14 mouse cellular contexts compared by ENCODE assay signal in the genomic region with DNA sequence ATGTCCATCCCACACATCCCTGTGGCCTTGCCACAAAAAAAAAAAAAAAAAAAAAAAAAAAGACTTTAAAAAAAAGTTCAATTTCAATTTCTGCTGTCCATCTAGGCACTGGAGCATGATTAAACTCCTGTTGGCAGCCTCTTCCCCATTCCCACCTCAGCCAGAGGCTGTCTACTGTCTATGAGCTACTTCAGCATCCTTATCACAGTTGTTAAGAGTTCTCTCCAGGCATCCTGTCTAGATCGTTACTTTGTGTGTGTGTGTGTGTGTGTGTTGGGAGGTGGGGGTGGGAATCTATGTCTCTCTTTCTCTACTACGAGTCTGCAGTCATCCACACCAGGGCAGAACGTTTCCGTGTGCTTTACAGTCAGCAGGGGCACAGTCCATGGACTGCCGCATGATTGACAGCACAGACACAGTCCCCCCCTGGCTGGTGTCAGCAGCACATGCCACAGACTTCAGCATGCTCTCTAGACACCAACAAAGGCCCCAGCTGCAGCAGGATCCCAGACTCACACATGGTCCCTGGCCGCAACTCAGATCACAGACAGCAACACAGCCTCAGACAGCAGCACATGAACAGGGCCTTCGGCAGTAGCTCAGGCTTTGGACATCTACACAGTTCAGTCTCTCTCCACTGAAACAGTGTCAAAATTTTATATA. TPM values are rescaled to one million over a fixed set of nuclear protein-coding genes. Genes with fewer than 3 reads are reported as not detected.
DNase-seq lines count a peak whose midpoint lies in the region; ATAC-seq lines count a peak whose summit lies in the region.
"Had no signal": no experiment of that assay in that cellular context is flagged by ENCODE, and none has a peak within 500 bp of the region (broad histone marks: within the 10 kb centered on the region; RNA-seq: fewer than 3 reads in every experiment).

No protein-coding gene starts in this region.

- no peaks in the 10 kb centered on the region for H3K36me3 ChIP-seq in lung, embryonic 16.5 days (ENCODE audit: control insufficient read depth, insufficient read depth, low read length)
- no peaks in the 10 kb centered on the region for H3K36me3 ChIP-seq in forebrain, embryonic 16.5 days (ENCODE audit: control insufficient read depth, insufficient read depth)
- H3K36me3 ChIP-seq in limb, embryonic 13.5 days, result peaks cover 3% of the 10 kb centered on the region; the same call in 1 of the 2 replicates

- H3K27ac ChIP-seq in lung, embryonic 16.5 days (ENCODE audit: low read length), result no peak overlapping the region
- H3K27ac ChIP-seq in forebrain, embryonic 16.5 days (ENCODE audit: low read length), result no peak overlapping the region
- no peak overlapping the region for H3K27ac ChIP-seq in limb, embryonic 13.5 days
- H3K27ac ChIP-seq: left cerebral cortex, adult 2 months had no signal

- 63% methylated on average over 7 of the region's 7 CpGs for WGBS in lung, embryonic 16.5 days
- 29% methylated on average over 7 of the region's 7 CpGs for WGBS in forebrain, embryonic 16.5 days
- WGBS in limb, embryonic 13.5 days, result 50% methylated on average over 7 of the region's 7 CpGs

- H3K27me3 ChIP-seq in lung, embryonic 16.5 days (ENCODE audit: control insufficient read depth, insufficient read depth, low read depth, low read length), result no peaks in the 10 kb centered on the region
- no peaks in the 10 kb centered on the region for H3K27me3 ChIP-seq in forebrain, embryonic 16.5 days (replicated peaks; ENCODE audit: control insufficient read depth, insufficient read depth, low read length)
- H3K27me3 ChIP-seq in limb, embryonic 13.5 days, result no peaks in the 10 kb centered on the region

- H3K4me1 ChIP-seq in lung, embryonic 16.5 days (replicated peaks; ENCODE audit: control insufficient read depth, insufficient read depth, low read length), result no peaks in the 10 kb centered on the region
- H3K4me1 ChIP-seq in forebrain, embryonic 16.5 days (replicated peaks; ENCODE audit: control insufficient read depth, insufficient read depth, low read length), result no peaks in the 10 kb centered on the region
- no peaks in the 10 kb centered on the region; the same call in 1 of the 2 replicates for H3K4me1 ChIP-seq in limb, embryonic 13.5 days

- H3K9ac ChIP-seq in lung, embryonic 16.5 days (ENCODE audit: low read length), result no peak overlapping the region
- H3K9ac ChIP-seq in forebrain, embryonic 16.5 days (replicated peaks; ENCODE audit: low read depth, low read length), result no peak overlapping the region
- H3K9ac ChIP-seq in limb, embryonic 13.5 days, result no peak overlapping the region

- H3K4me2 ChIP-seq in lung, embryonic 16.5 days (ENCODE audit: low read depth, low read length), result no peak overlapping the region
- no peak overlapping the region for H3K4me2 ChIP-seq in forebrain, embryonic 16.5 days (ENCODE audit: low read length)
- no peak overlapping the region for H3K4me2 ChIP-seq in limb, embryonic 13.5 days (replicated peaks)

- DNase-seq in lung, postnatal 4 days, result no peak
- peak; percentile 86 for DNase-seq in thymus, postnatal 14 days
- no peak for DNase-seq in frontal cortex, postnatal 25 days (ENCODE audit: low spot score in 2 of 2)
- DNase-seq in urinary bladder, adult 18-20 months (ENCODE audit: low spot score in 2 of 2), result no peak
- DNase-seq: adrenal gland, postnatal 10 days; cerebellum, postnatal 25 days; kidney, adult 11 months had no signal

- no peak overlapping the region for H3K4me3 ChIP-seq in lung, embryonic 16.5 days (ENCODE audit: low read length)
- H3K4me3 ChIP-seq in forebrain, embryonic 16.5 days (replicated peaks; ENCODE audit: low read length), result no peak overlapping the region
- no peak overlapping the region for H3K4me3 ChIP-seq in limb, embryonic 13.5 days
- H3K4me3 ChIP-seq: left cerebral cortex, adult 2 months had no signal

- no peaks in the 10 kb centered on the region for H3K9me3 ChIP-seq in lung, embryonic 16.5 days (ENCODE audit: control insufficient read depth, low read length)
- H3K9me3 ChIP-seq in forebrain, embryonic 16.5 days (ENCODE audit: control insufficient read depth, low read length), result no peaks in the 10 kb centered on the region
- no peaks in the 10 kb centered on the region for H3K9me3 ChIP-seq in limb, embryonic 13.5 days
- H3K9me3 ChIP-seq: G1E had no signal

- ATAC-seq in lung, embryonic 16.5 days (ENCODE audit: low read depth), result 0 out of 2 replicates have a peak, but pooled peaks have one; percentile 31
- ATAC-seq in forebrain, embryonic 16.5 days, result peak; percentile 96
- ATAC-seq in limb, embryonic 13.5 days (ENCODE audit: low FRiP score, low read depth), result peak; percentile 48; the same call in 1 of the 2 replicates
- ATAC-seq in erythroid progenitor cell, adult 5-6 weeks (replicated peaks; ENCODE audit: low FRiP score, poor library complexity, severe bottlenecking), result no peak

RNA-seq across cellular contexts. Expression of gene Rag2, which starts 16.2 kb away (rescaled TPM):
- polyA plus RNA-seq in lung, embryonic 16.5 days (2015; fragmentation: Nextera tagmentation; extraction: Ambion mirVana), result 0.90 and 1.8 TPM in 2 replicates
- not detected in 2 replicates for polyA plus RNA-seq in forebrain, embryonic 16.5 days (2015; fragmentation: Nextera tagmentation; extraction: Ambion mirVana)
- not detected in 2 replicates for polyA plus RNA-seq in limb, embryonic 13.5 days (2015; fragmentation: Nextera tagmentation; extraction: Ambion mirVana)
- 1.8 and 9.6 TPM in 2 replicates for total RNA-seq in erythroid progenitor cell, adult 5-6 weeks (2015; ENCODE audit: low replicate concordance)
- total RNA-seq in erythroid progenitor cell, adult 5-6 weeks (2017; ENCODE audit: low replicate concordance), result 1.3 and 1.8 TPM in 2 replicates
- total RNA-seq: left cerebral cortex, adult 2 months; megakaryocyte, adult 5-6 weeks had no signal
- polyA plus RNA-seq: G1E had no signal

RNA-seq across cellular contexts. Expression of gene Rag1, which starts 40.9 kb away (rescaled TPM):
- polyA plus RNA-seq in lung, embryonic 16.5 days (2015; fragmentation: Nextera tagmentation; extraction: Ambion mirVana), result 1.3 and 3.0 TPM in 2 replicates
- 0.05 and 0.07 TPM in 2 replicates for polyA plus RNA-seq in forebrain, embryonic 16.5 days (2015; fragmentation: Nextera tagmentation; extraction: Ambion mirVana)
- polyA plus RNA-seq in limb, embryonic 13.5 days (2015; fragmentation: Nextera tagmentation; extraction: Ambion mirVana), result 0.17 and 0.19 TPM in 2 replicates
- 9.7 and 13.4 TPM in 2 replicates for total RNA-seq in erythroid progenitor cell, adult 5-6 weeks (2015; ENCODE audit: low replicate concordance)
- total RNA-seq in erythroid progenitor cell, adult 5-6 weeks (2017; ENCODE audit: low replicate concordance), result 9.8 and 10.7 TPM in 2 replicates

RNA-seq across cellular contexts. Expression of gene B230118H07Rik, which starts 41.0 kb away (rescaled TPM):
- 58.4 and 58.6 TPM in 2 replicates for polyA plus RNA-seq in lung, embryonic 16.5 days (2015; fragmentation: Nextera tagmentation; extraction: Ambion mirVana)
- polyA plus RNA-seq in forebrain, embryonic 16.5 days (2015; fragmentation: Nextera tagmentation; extraction: Ambion mirVana), result 44.1 and 44.4 TPM in 2 replicates
- 61.4 and 63.0 TPM in 2 replicates for polyA plus RNA-seq in limb, embryonic 13.5 days (2015; fragmentation: Nextera tagmentation; extraction: Ambion mirVana)
- 9.6 and 17.7 TPM in 2 replicates for total RNA-seq in erythroid progenitor cell, adult 5-6 weeks (2015; ENCODE audit: low replicate concordance)
- total RNA-seq in erythroid progenitor cell, adult 5-6 weeks (2017; ENCODE audit: low replicate concordance), result 6.2 and 10.4 TPM in 2 replicates
